In the genomic region with DNA sequence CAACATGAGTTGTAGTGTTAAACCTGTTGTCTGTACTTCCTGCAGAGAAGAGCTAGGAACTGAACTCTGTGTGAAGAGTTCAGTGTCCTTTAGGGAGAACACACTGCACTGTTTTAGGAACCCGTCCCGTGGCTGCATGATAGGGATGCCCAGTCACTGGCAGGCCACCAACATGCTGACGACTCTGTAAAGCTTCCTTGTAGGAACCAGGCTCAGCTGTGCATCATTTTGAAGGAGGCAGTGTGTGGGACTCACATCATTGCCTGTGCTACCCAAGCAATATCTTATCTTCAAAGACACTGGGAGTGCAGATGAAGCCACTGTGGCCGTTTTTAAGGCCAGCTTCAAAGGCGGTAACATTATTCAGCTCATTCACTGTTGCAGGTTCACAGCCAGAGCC, we compare ENCODE assay signal across 12 mouse cellular contexts.
DNase-seq lines count a peak whose midpoint lies in the region; ATAC-seq lines count a peak whose summit lies in the region.
"Had no signal": no experiment of that assay in that cellular context is flagged by ENCODE, and none has a peak within 500 bp of the region (broad histone marks: within the 10 kb centered on the region; RNA-seq: fewer than 3 reads in every experiment).

No protein-coding gene starts in this region.

- H3K36me3 ChIP-seq in heart, embryonic 10.5 days = no peaks in the 10 kb centered on the region
- H3K36me3 ChIP-seq: limb, embryonic 13.5 days; lung, embryonic 15.5 days; midbrain, embryonic 12.5 days had no signal

- no peak for ATAC-seq in monocyte, adult 5-6 weeks (replicated peaks; ENCODE audit: insufficient number of reproducible peaks, low FRiP score, low TSS enrichment, poor library complexity, severe bottlenecking)

- H3K4me1 ChIP-seq in heart, embryonic 10.5 days = no peaks in the 10 kb centered on the region
- H3K4me1 ChIP-seq: limb, embryonic 13.5 days; midbrain, embryonic 12.5 days had no signal

- no peak overlapping the region for H3K27ac ChIP-seq in heart, embryonic 10.5 days
- H3K27ac ChIP-seq: limb, embryonic 13.5 days; lung, embryonic 15.5 days; midbrain, embryonic 12.5 days had no signal

- H3K27me3 ChIP-seq in heart, embryonic 10.5 days (ENCODE audit: insufficient read depth, poor library complexity, severe bottlenecking) = no peaks in the 10 kb centered on the region
- H3K27me3 ChIP-seq: limb, embryonic 13.5 days; lung, embryonic 15.5 days; midbrain, embryonic 12.5 days had no signal

- 57% methylated on average over 5 of the region's 5 CpGs for WGBS in heart, embryonic 10.5 days

- peak; percentile 30 for DNase-seq in cerebellum, adult 8-10 months
- DNase-seq in cerebellum, adult 11 months = no peak
- peak; percentile 41 for DNase-seq in right cerebral cortex, adult 18-20 months
- no peak for DNase-seq in right cerebral cortex, postnatal 25 days
- peak; percentile 68 for DNase-seq in heart, embryonic 10.5 days (ENCODE audit: low spot score)
- peak; percentile 70 for DNase-seq in testis, postnatal 14 days (ENCODE audit: low spot score)
- no peak for DNase-seq in kidney, postnatal 25 days
- DNase-seq: kidney, adult 2 months had no signal

- H3K4me3 ChIP-seq in heart, embryonic 10.5 days = no peak overlapping the region
- H3K4me3 ChIP-seq: limb, embryonic 13.5 days; lung, embryonic 15.5 days; midbrain, embryonic 12.5 days had no signal

- H3K9me3 ChIP-seq in heart, embryonic 10.5 days = no peaks in the 10 kb centered on the region
- H3K9me3 ChIP-seq: limb, embryonic 13.5 days; lung, embryonic 15.5 days; midbrain, embryonic 12.5 days had no signal

Comparison
In these comparisons a context has a peak if more than half of its experiments do, and no peak if none do; other contexts are left out.
1. DNase-seq: peak in cerebellum, adult 8-10 months (single experiment), right cerebral cortex, adult 18-20 months (single experiment), heart, embryonic 10.5 days (single experiment) and testis, postnatal 14 days (single experiment); none in cerebellum, adult 11 months (single experiment), right cerebral cortex, postnatal 25 days (single experiment) and kidney, postnatal 25 days (0 of 2).